Mouse (Mus musculus) spleen, adult 18-20 months (tissue): ENCODE measurements around the gene Gm2022.
"Not testable (repeated sequence)": the region's sequence is repeated elsewhere in the genome, so short reads cannot be mapped to it uniquely, and the experiment has no call there.

ENCODE experiments used
- DNase-seq, 2 experiments: peaks; one replicate each; pipeline ENCODE4 v3.0.0; 2022; ENCODE audit warnings: mixed read lengths in 2 of 2

Gene Gm2022

GRCm38 (mm10) chr12:87895070-87895469, at the start of gene Gm2022:
Gene Gm2022 (plus strand): TSS chr12:87895370.
- DNase-seq = not testable (repeated sequence)

- DNase-seq = not testable (repeated sequence)
These were observed 44.5 kb upstream of the Gm2022 start for GRCm38 (mm10) chr12:87850657-87851056.

GRCm38 (mm10) chr12:87856067-87856466, 39.1 kb upstream of the Gm2022 start:
- DNase-seq = not testable (repeated sequence)

- peak in 1 of 2 experiments; percentile 7 for DNase-seq
These were observed 33.2 kb upstream of the Gm2022 start for GRCm38 (mm10) chr12:87861740-87862692.

GRCm38 (mm10) chr12:87863638-87864037, 31.5 kb upstream of the Gm2022 start:
- peak in 1 of 2 experiments; percentile 7 for DNase-seq

- not testable (repeated sequence) for DNase-seq
These were observed 31.1 kb upstream of the Gm2022 start for GRCm38 (mm10) chr12:87864048-87864447.

GRCm38 (mm10) chr12:87873772-87874171, 21.4 kb upstream of the Gm2022 start, which contains the start of gene Gm2016:
Gene Gm2016 (plus strand): TSS chr12:87874072.
- DNase-seq = not testable (repeated sequence)

- not testable (repeated sequence) for DNase-seq
These were observed 24.6 kb downstream of the Gm2022 start, which contains the start of gene Gm2035 for GRCm38 (mm10) chr12:87919721-87920120. Gene Gm2035 (minus strand): TSS chr12:87919857.
